Mouse (Mus musculus): ENCODE data around the gene Atp5g1. TPM values are rescaled to one million over a fixed set of nuclear protein-coding genes. Genes with fewer than 3 reads are reported as not detected.

The Atp5g1 gene
- 1,034 and 1,299 TPM in 2 replicates for polyA plus RNA-seq (2012; rRNA removed)

DNA sequence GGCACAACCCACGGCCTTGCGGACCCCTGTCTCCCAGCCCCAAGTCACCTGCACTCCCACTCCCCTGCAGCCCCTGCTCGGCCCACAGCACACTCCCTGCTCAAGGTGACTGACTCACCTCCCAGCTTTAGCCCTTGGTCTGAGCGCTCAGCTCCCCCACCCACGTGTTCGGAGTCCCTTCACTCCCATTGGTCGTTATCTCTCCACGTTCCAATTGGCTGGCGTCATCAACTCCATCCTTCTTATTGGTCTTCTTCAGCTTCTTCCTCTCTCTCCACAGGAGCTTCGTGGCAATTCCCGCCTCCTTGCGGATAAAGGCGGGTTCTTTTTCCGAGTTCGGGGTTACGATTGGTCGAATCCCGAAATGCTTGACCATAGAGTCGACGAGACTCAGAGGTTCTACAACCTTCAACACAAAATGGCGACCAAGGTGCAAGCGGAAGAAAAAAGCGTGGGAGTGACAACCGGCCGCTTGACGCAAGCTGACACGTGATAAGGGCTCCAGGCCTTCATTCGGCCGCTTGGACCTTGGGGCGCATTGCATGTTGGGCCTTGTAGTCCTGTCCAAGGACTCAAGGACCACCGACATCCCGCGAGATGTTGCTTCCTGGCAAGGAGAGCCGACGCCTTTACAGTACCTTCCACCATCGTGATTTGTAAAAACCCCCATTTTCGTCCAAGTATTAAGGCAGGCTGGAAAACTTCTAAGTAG is at the start of gene Atp5g1:
Gene Atp5g1, minus strand, starts transcription at position 162 of the 712 bp plus-strand sequence.

DNA sequence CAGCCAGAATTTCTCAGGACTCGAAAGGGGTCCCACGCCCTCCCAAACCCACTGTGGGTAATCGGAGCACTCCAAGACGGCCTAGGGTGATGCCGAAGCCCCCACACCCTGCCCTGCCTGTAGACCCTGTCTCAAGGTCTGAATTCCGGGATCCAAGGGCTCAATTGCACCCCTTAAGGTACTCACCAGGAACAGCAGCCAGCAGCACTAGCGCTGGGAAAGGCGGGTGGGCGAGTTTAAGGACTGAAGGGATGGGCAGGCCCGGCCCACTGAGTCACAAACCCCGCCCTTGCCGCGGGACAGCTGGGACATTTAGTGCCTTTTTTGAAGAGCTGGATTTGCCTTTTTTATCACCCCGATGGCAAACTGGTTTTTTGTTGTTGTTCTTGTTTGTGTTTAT is 36.3 kb upstream of the Atp5g1 start, which contains the start of gene Calcoco2:
Gene Calcoco2, minus strand, starts transcription at position 214 of the 400 bp plus-strand sequence.

DNA sequence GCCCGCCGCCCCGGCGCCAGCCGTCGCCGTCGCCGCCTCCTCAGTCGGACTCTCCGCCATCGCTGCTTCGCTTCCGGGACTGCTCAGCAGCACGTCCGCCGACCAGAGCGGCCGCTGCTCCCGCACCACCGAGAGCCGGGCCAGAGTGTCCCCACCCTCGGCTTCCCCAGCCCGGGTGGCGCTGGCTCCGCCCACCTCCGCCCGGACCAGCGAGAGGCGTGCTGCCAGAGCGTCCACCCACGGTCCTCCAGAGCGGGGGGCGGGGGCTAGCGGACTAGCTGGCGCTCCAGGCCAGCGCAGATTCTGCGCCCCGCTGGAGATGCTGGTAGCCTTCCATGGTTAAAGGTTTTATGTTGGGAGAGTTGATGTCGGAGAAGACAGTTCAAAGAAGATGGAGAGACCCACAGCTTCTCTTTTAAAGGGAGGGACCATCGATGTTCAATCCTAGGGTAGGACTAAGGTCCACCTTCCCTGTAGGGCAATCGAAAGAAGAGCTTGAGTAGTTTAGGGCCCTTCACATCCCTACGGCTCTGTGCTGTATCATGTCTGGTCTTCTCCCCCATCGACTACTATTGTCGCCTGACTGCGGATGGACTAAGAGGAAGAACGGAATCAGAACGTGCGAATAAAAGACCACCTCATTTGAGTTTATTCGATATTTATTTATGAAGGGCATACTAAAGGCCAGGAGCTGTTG is 10.1 kb downstream of the Atp5g1 start, which contains the start of gene Ube2z:
Gene Ube2z, minus strand, starts transcription at position 174 of the 697 bp plus-strand sequence.

DNA sequence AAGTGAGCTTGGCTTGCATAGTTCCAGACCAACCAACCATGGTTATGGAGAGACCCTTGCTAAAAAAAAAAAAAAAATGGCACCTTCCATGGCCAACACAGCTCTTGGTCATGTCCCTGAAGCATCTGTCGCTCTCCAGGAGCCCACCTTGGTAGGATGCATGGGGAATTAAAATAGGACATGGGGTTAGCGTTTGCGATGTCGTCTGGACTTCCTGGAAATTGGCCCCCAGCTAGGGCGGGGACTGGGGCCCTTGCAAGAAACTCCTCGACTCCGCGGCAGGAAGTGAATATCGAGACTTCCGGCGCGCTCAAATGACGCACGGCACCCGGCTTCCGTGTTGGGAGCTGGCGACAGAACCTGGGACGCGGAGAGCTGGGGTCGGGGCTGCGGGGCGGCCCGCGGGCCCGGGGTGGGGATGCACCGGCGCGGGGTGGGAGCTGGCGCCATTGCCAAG is 40.8 kb downstream of the Atp5g1 start, which contains the start of gene Snf8:
Gene Snf8, plus strand, starts transcription at position 290 of the 457 bp plus-strand sequence.

Other genes starting within 250 kb of the Atp5g1 start
- 0.31 and 0.52 TPM in 2 replicates for gene Gngt2, start 238.5 kb downstream of the Atp5g1 start, polyA plus RNA-seq (2012; rRNA removed)
- gene Abi3, start 233.2 kb downstream of the Atp5g1 start, polyA plus RNA-seq (2012; rRNA removed) = 13.6 and 14.7 TPM in 2 replicates
- gene B4galnt2, start 160.8 kb downstream of the Atp5g1 start, polyA plus RNA-seq (2012; rRNA removed) = 0.95 and 1.1 TPM in 2 replicates
- gene Igf2bp1, start 69.7 kb downstream of the Atp5g1 start, polyA plus RNA-seq (2012; rRNA removed) = 0.08 TPM in 1 of 2 replicates, not detected in the other
- 0.24 TPM in 1 of 2 replicates, not detected in the other for gene Gip, start 51.1 kb downstream of the Atp5g1 start, polyA plus RNA-seq (2012; rRNA removed)
- 5.6 and 7.3 TPM in 2 replicates for gene Snf8, start 40.8 kb downstream of the Atp5g1 start, polyA plus RNA-seq (2012; rRNA removed)
- 11.7 and 12.0 TPM in 2 replicates for gene Ube2z, start 10.3 kb downstream of the Atp5g1 start, polyA plus RNA-seq (2012; rRNA removed)
- gene Calcoco2, start 36.3 kb upstream of the Atp5g1 start, polyA plus RNA-seq (2012; rRNA removed) = not detected in 2 replicates
- 0.04 and 0.09 TPM in 2 replicates for gene Ttll6, start 58.1 kb upstream of the Atp5g1 start, polyA plus RNA-seq (2012; rRNA removed)
- not detected in 2 replicates for gene Hoxb13, start 118.6 kb upstream of the Atp5g1 start, polyA plus RNA-seq (2012; rRNA removed)
- gene Hoxb9, start 195.8 kb upstream of the Atp5g1 start, polyA plus RNA-seq (2012; rRNA removed) = 0.08 and 0.09 TPM in 2 replicates
- 5.6 and 11.0 TPM in 2 replicates for gene Hoxb8, start 206.2 kb upstream of the Atp5g1 start, polyA plus RNA-seq (2012; rRNA removed)
- gene Hoxb7, start 211.0 kb upstream of the Atp5g1 start, polyA plus RNA-seq (2012; rRNA removed) = 0.90 and 1.5 TPM in 2 replicates
- gene Hoxb6, start 216.8 kb upstream of the Atp5g1 start, polyA plus RNA-seq (2012; rRNA removed) = 5.8 and 10.1 TPM in 2 replicates
- 2.8 and 3.6 TPM in 2 replicates for gene Hoxb5, start 227.7 kb upstream of the Atp5g1 start, polyA plus RNA-seq (2012; rRNA removed)
- 3.6 and 3.8 TPM in 2 replicates for gene Hoxb4, start 242.6 kb upstream of the Atp5g1 start, polyA plus RNA-seq (2012; rRNA removed)
- 4.3 and 5.8 TPM in 2 replicates for gene Hoxb3, start 247.7 kb upstream of the Atp5g1 start, polyA plus RNA-seq (2012; rRNA removed)